Mouse (Mus musculus) ovary, adult 18-20 months (tissue): ENCODE results near the gene Rnd3.

Experiments used
- DNase-seq: peaks from one replicate; pipeline ENCODE4 v3.0.0; 2022; ENCODE audit warnings: low spot score, mixed read lengths

Rnd3 gene

GRCm38 (mm10) chr2:51128090-51128489 lies 20.8 kb downstream of the Rnd3 start:
- no peak for DNase-seq

GRCm38 (mm10) chr2:51110271-51110670 lies 38.6 kb downstream of the Rnd3 start:
- no peak for DNase-seq

DNA sequence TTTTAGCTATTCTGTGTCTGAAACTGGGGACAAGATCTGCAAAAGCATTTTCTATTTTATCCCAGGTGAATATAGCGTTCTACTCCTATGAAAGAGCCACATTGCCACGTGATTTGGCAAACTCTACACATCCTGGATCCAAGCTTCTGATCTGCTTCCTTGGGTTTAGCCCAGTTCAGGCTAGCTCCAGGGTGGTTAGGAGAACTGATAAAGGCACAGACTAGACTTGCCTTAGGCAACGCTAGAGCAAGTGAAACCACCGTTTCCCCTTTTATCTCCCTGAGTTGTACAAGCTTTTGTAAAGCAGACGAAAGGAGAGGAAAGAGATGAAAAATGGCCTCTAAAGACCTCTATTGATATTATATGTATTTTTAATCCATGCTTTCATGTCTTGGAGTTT lies 40.3 kb downstream of the Rnd3 start:
- no peak for DNase-seq

DNA sequence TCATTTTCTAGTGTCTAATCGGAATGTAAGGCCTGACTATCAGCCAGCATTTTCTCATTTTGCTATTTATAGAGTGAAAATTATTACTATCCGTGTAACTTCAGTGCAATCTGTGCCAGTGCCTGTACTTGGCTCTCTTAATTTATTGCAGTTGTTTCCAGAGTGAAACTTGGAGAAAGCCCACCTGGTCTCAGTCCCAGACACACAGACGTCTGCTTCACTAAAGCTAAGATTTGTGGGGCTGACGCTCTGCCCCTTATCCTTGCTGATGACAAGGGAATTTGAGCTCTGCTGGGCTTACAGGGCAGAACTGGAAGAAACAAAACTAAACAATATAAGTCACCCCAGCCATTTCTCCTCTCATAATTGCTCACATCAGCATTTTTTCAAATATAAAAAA lies 47.7 kb downstream of the Rnd3 start:
- peak; percentile 6 for DNase-seq

- peak; percentile 1 for DNase-seq
These were observed 48.9 kb downstream of the Rnd3 start for GRCm38 (mm10) chr2:51099987-51100386.

GRCm38 (mm10) chr2:51099240-51099639 lies 49.7 kb downstream of the Rnd3 start:
- DNase-seq = no peak

DNA sequence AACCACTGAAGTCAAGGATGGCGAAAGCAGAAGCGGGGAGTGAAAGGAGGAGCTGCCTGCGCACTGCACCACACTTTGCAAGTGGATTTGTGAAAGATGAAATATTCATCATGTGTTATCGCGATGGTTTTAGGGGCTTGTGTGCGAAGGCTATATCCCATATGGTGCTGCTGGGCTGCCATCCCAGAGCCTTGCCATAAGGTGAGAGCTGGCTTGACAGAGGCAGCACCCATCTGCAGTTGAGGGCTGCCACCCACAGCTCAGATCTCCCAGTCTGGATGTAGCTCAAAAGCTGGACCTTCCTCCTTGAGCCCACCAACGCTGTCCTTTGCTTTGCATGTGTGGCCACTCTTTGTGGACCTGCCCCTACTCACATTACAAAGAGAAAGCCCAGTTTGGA lies 58.2 kb downstream of the Rnd3 start:
- no peak for DNase-seq

DNA sequence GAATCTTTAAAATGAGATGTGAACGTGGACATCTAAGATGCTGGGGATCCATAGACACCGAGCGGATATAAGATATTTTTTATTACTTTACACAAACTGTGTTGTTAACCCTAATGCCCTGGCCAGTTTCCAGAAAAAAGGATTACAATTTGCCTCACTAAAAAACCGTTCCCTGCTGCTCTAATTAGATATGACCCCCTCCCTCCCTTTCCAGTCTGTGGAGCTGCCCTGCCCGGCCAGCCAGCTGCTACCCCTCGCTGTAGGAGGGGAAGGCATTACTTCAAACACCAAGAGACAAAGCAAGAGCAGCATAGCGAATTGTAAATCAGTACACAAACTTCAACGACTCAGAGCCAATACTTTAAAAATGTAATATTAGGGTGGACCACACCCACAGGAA lies 58.9 kb downstream of the Rnd3 start:
- DNase-seq = no peak

DNA sequence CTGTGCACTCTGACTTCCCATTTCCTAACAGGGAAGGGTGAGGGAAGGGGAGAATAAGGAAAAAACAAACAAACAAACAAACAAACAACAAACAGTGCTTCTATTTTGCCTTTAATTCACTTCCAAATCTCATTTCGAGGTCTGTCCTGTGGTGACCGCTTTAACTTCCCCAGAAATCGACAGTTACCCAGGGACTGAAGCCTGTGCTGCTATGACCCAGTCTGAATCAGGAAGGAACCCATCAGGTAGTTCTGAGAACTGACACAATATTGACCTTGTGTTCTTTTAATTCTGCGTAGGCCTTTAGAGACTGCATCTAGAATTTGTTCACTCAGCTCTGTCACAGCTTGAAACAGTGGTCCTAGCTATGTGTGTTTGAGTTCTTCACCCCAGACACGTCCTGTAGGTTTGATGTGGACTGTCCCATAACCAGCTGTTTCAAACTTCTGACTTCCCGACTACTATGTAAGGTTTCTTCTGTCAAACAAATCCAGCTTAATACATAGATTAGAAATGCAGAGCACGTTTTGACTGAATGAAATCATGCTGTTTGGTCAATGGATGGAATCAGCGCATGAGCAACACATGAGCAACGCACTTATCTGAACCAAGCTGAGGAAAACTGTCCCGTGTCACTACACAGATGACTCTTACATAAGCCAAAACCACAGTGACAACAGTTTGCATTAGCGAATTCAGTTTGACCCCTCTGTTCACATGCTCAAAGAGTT lies 59.9 kb downstream of the Rnd3 start:
- no peak for DNase-seq

GRCm38 (mm10) chr2:51088123-51088453 lies 60.8 kb downstream of the Rnd3 start:
- DNase-seq = no peak

DNA sequence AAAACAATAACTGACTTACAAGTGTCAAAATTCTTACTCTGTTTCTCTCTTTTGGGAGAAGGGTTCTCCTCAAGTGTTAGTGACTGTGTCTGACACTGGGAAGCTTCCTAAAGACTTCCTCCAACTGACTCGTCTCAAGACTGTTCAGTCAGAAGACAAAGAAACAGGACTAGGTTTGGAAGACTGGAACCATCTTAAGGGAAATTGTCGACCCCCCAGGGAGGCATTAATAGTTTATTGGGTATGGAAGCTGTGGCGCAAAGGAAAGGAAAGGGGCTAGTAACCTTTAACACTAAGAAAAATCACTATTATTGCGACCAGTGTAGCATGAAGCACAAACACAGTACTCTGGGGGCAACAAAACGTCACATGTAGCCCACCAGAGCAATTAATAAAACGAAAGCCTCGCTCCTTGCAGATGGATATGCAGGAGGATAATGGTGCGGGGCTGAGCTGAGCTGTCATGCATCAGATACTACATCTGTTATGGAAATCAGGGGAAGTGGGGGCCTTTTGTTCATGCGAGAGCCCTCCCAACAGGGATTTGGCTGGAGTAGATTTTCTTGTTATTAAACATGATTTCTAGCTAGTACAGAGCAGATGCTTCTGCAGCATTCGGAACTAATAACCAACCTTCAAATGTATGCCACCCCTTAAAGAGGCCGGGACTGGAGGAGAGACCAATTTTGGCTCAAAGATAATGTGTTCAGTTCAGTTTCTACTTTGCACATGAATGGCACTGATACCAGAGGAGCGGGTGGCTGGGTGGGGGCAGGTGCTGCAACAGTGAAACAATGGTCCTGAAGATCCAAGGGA lies 61.4 kb downstream of the Rnd3 start:
- DNase-seq = no peak

- no peak for DNase-seq
These were observed 63.8 kb downstream of the Rnd3 start for GRCm38 (mm10) chr2:51085155-51085554.

DNA sequence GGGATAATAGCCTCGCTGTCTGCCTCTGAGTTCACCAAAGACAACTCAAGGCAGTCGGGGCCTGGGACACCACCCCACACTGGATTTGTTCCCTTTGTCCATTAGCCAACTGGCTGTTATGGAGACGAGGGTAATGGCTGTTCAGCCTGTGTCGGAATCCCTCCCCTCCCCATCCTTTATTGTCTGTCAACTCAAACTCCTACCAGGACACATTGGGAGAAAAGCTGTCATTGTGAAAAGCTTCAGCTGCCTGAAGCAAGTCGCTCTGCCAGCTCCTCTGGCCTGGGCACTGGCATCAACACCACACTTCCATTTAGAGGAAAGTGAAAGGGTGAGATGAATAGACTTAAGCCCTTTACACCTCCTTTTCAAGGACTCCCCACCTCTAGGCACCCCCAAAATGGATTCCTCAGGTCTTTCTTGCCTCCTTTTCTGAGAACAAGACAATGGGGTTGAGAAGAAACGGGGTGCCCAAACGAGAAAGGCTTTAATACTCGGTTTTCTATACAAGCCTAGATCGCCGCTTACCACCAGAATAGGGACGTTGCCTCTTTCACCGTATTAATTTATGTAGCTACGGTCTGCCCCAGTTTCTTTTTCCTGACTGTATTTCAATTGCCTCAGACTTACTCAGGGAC lies 66.1 kb downstream of the Rnd3 start:
- no peak for DNase-seq
